Mouse (Mus musculus) natural killer cell, adult 2 months (primary cell): ENCODE measurements at regions not wholly inside any gene's neighbourhood (a gene's known extent, or its start where the extent isn't known, plus 50 kb on each side); places are given as distances from the start of the nearest gene placed in this dataset.

Experiments used
- DNase-seq, 2 experiments: peaks; one replicate each; pipeline ENCODE4 v3.0.0; 2022; ENCODE audit warnings: low spot score in 2 of 2

- no peak for DNase-seq
These were observed 125.1 kb upstream of the Serp2 start for GRCm38 (mm10) chr14:76681581-76682377.

- no peak for DNase-seq
These were observed 121.9 kb upstream of the Serp2 start for GRCm38 (mm10) chr14:76678512-76679134.

- no peak for DNase-seq
These were observed 118.3 kb upstream of the Serp2 start for GRCm38 (mm10) chr14:76674949-76675348.

- peak in 1 of 2 experiments; percentile 65 for DNase-seq
These were observed 117.1 kb upstream of the Serp2 start for GRCm38 (mm10) chr14:76673671-76674331.

- DNase-seq: no peak
These were observed 116.2 kb upstream of the Serp2 start for GRCm38 (mm10) chr14:76672899-76673298.

- DNase-seq: no peak
These were observed 115.8 kb upstream of the Serp2 start for GRCm38 (mm10) chr14:76672442-76672841.

GRCm38 (mm10) chr14:76671023-76671422, 114.3 kb upstream of the Serp2 start:
- no peak for DNase-seq

GRCm38 (mm10) chr14:76665754-76666371, 109.2 kb upstream of the Serp2 start:
- DNase-seq: no peak

GRCm38 (mm10) chr14:76664586-76665508, 108.2 kb upstream of the Serp2 start:
- no peak for DNase-seq

- no peak for DNase-seq
These were observed 107.1 kb upstream of the Serp2 start for GRCm38 (mm10) chr14:76663816-76664215.

- no peak for DNase-seq
These were observed 106.2 kb upstream of the Serp2 start for GRCm38 (mm10) chr14:76662871-76663270.

- no peak for DNase-seq
These were observed 104.2 kb upstream of the Serp2 start for GRCm38 (mm10) chr14:76660906-76661305.

GRCm38 (mm10) chr14:76658952-76659502, 102.3 kb upstream of the Serp2 start:
- DNase-seq: peak in 1 of 2 experiments; percentile 12

GRCm38 (mm10) chr14:76657784-76658610, 101.3 kb upstream of the Serp2 start:
- DNase-seq: peak in 1 of 2 experiments; percentile 46

- DNase-seq: no peak
These were observed 100.7 kb upstream of the Serp2 start for GRCm38 (mm10) chr14:76657375-76657774.

GRCm38 (mm10) chr14:76652356-76653126, 95.9 kb upstream of the Serp2 start:
- DNase-seq: no peak

GRCm38 (mm10) chr14:76651096-76651495, 94.4 kb upstream of the Serp2 start:
- no peak for DNase-seq

- no peak for DNase-seq
These were observed 93.2 kb upstream of the Serp2 start for GRCm38 (mm10) chr14:76649927-76650326.

GRCm38 (mm10) chr14:76644716-76645115, 88.0 kb upstream of the Serp2 start:
- DNase-seq: no peak
